Mouse (Mus musculus) MEL (cell line): ENCODE measurements around the gene Fam98b. TPM values are rescaled to one million over a fixed set of nuclear protein-coding genes. Genes with fewer than 3 reads are reported as not detected.

Experiments used
- DNase-seq: peaks from one replicate; pipeline ENCODE4 v3.0.0; 2011; ENCODE audit warnings: low read depth, low spot score
- H3K27ac ChIP-seq: 2 replicates; pipeline ENCODE4 v1.5.1; 2012; ENCODE audit warnings: low read depth, mild to moderate bottlenecking, control low read depth, low read length, moderate library complexity; ENCODE audit not compliant: control insufficient read depth
- H3K27me3 ChIP-seq, 2 experiments: fragments of 150-350 bp in 1 of 2; sonication (generic) in 1 of 2; 2 replicates each; pipeline ENCODE4 v1.6.1; 2012; ENCODE audit warnings: low read length in 2 of 2, mild to moderate bottlenecking in 2 of 2, improper control_type of control experiment in 1 of 2, moderate library complexity in 1 of 2; ENCODE audit not compliant: insufficient read depth in 2 of 2, control insufficient read depth in 1 of 2
- H3K36me3 ChIP-seq, 2 experiments: 2 replicates each; pipeline ENCODE4 v1.6.1; 2012 to 2014; ENCODE audit warnings: low read length in 2 of 2, improper control_type of control experiment in 1 of 2, inconsistent platforms in 1 of 2, mild to moderate bottlenecking in 1 of 2; ENCODE audit not compliant: insufficient read depth in 2 of 2, control insufficient read depth in 1 of 2
- H3K4me1 ChIP-seq, 2 experiments: fragments of 150-350 bp in 1 of 2; sonication (generic) in 1 of 2; 2 replicates each; pipeline ENCODE4 v1.6.1; 2012; ENCODE audit warnings: low read length in 2 of 2, improper control_type of control experiment in 1 of 2, mild to moderate bottlenecking in 1 of 2; ENCODE audit not compliant: insufficient read depth in 2 of 2, control insufficient read depth in 1 of 2
- H3K4me3 ChIP-seq, 2 experiments: fragments of 150-350 bp in 1 of 2; sonication (generic) in 1 of 2; 2 replicates each; pipeline ENCODE4 v1.5.1; 2012; ENCODE audit warnings: low read depth in 2 of 2, low read length in 2 of 2, mild to moderate bottlenecking in 2 of 2, moderate library complexity in 2 of 2, control low read depth in 1 of 2, improper control_type of control experiment in 1 of 2; ENCODE audit not compliant: control insufficient read depth in 1 of 2, insufficient read depth in 1 of 2
- H3K79me2 ChIP-seq: 2 replicates; pipeline ENCODE4 v1.6.1; 2012; ENCODE audit warnings: mild to moderate bottlenecking, low read length, moderate library complexity; ENCODE audit not compliant: control insufficient read depth, poor library complexity, insufficient read depth
- H3K9ac ChIP-seq: 2 replicates; pipeline ENCODE4 v1.6.1; 2012; ENCODE audit warnings: low read depth, mild to moderate bottlenecking, control low read depth, low read length, moderate library complexity; ENCODE audit not compliant: control insufficient read depth, poor library complexity, severe bottlenecking
- H3K9me3 ChIP-seq: fragments of 150-350 bp; sonication (generic); replicated peaks from 2 replicates; pipeline ENCODE4 v1.6.1; 2012; ENCODE audit warnings: mild to moderate bottlenecking, low read length, improper control_type of control experiment, moderate library complexity; ENCODE audit not compliant: insufficient read depth
- CHD1 ChIP-seq: IDR thresholded peaks from 2 replicates; pipeline ENCODE4 v1.6.1; 2012; ENCODE audit warnings: low read depth, mild to moderate bottlenecking, inconsistent platforms, low read length, improper control_type of control experiment
- CHD2 ChIP-seq: IDR thresholded peaks from 2 replicates; pipeline ENCODE4 v1.6.1; 2011; ENCODE audit warnings: low read length, improper control_type of control experiment
- CTCF ChIP-seq, 3 experiments: IDR thresholded peaks in 2 of 3; conservative IDR thresholded peaks in 1 of 3; 2 replicates each; pipeline ENCODE4 v1.5.1; 2011 to 2012; ENCODE audit warnings: low read length in 3 of 3, low read depth in 2 of 3, mild to moderate bottlenecking in 2 of 3, improper control_type of control experiment in 1 of 3, inconsistent platforms in 1 of 3, mixed read lengths in 1 of 3, moderate library complexity in 1 of 3; ENCODE audit not compliant: control insufficient read depth in 1 of 3, insufficient read depth in 1 of 3, poor library complexity in 1 of 3, severe bottlenecking in 1 of 3
- ETS1 ChIP-seq: IDR thresholded peaks from 2 replicates; pipeline ENCODE4 v1.6.1; 2012; ENCODE audit warnings: low read depth, mild to moderate bottlenecking, inconsistent platforms, low read length, improper control_type of control experiment, moderate library complexity
- HCFC1 ChIP-seq: IDR thresholded peaks from 2 replicates; pipeline ENCODE4 v1.6.1; 2012; ENCODE audit warnings: low read depth, mild to moderate bottlenecking, inconsistent platforms, low read length, improper control_type of control experiment, moderate library complexity
- JUND ChIP-seq: IDR thresholded peaks from 2 replicates; pipeline ENCODE4 v1.6.1; 2011; ENCODE audit warnings: low read depth, mild to moderate bottlenecking, improper control_type of control experiment, low read length
- MAFK ChIP-seq: IDR thresholded peaks from 2 replicates; pipeline ENCODE4 v1.6.1; 2011; ENCODE audit warnings: low read depth, mild to moderate bottlenecking, low read length, improper control_type of control experiment, borderline replicate concordance
- MEF2A ChIP-seq: IDR thresholded peaks from 2 replicates; pipeline ENCODE4 v1.6.1; 2014; ENCODE audit warnings: low read depth, mild to moderate bottlenecking, inconsistent platforms, low read length, improper control_type of control experiment; ENCODE audit not compliant: poor library complexity, insufficient replicate concordance, severe bottlenecking; ENCODE audit errors: extremely low read depth
- MYB ChIP-seq: IDR thresholded peaks from 2 replicates; pipeline ENCODE4 v1.6.1; 2011; ENCODE audit warnings: mild to moderate bottlenecking, low read depth, low read length, improper control_type of control experiment
- MYC ChIP-seq: IDR thresholded peaks from 2 replicates; pipeline ENCODE4 v1.6.1; 2011; ENCODE audit warnings: low read depth, mild to moderate bottlenecking, low read length, improper control_type of control experiment, moderate library complexity
- NRF1 ChIP-seq: IDR thresholded peaks from 2 replicates; pipeline ENCODE4 v1.6.1; 2014; ENCODE audit warnings: low read depth, mild to moderate bottlenecking, inconsistent platforms, low read length, improper control_type of control experiment, moderate library complexity; ENCODE audit not compliant: poor library complexity, insufficient read depth, severe bottlenecking
- POLR2A ChIP-seq, 2 experiments: IDR thresholded peaks; 2 replicates each; pipeline ENCODE4 v1.6.1; 2011 to 2012; ENCODE audit warnings: low read length in 2 of 2, mild to moderate bottlenecking in 2 of 2, control low read depth in 1 of 2, improper control_type of control experiment in 1 of 2, low read depth in 1 of 2, moderate library complexity in 1 of 2; ENCODE audit not compliant: control insufficient read depth in 1 of 2, insufficient read depth in 1 of 2, poor library complexity in 1 of 2
- POLR2AphosphoS2 ChIP-seq: IDR thresholded peaks from 2 replicates; pipeline ENCODE4 v1.6.1; 2011; ENCODE audit warnings: low read length, improper control_type of control experiment
- RAD21 ChIP-seq: IDR thresholded peaks from 2 replicates; pipeline ENCODE4 v1.6.1; 2011; ENCODE audit warnings: mild to moderate bottlenecking, low read depth, low read length, improper control_type of control experiment
- RCOR1 ChIP-seq: IDR thresholded peaks from 2 replicates; pipeline ENCODE4 v1.6.1; 2012; ENCODE audit warnings: low read depth, mild to moderate bottlenecking, inconsistent platforms, low read length, improper control_type of control experiment
- SMC3 ChIP-seq: IDR thresholded peaks from 2 replicates; pipeline ENCODE4 v1.6.1; 2011; ENCODE audit warnings: low read depth, low read length, improper control_type of control experiment
- TAL1 ChIP-seq: IDR thresholded peaks from 2 replicates; pipeline ENCODE4 v1.6.1; 2012; ENCODE audit warnings: mild to moderate bottlenecking, inconsistent platforms, low read length, moderate library complexity, mixed read lengths
- TBP ChIP-seq: IDR thresholded peaks from 2 replicates; pipeline ENCODE4 v1.8.0; 2011; ENCODE audit warnings: low read depth, low read length, improper control_type of control experiment
- TCF12 ChIP-seq: IDR thresholded peaks from 2 replicates; pipeline ENCODE4 v1.6.1; 2014; ENCODE audit warnings: low read depth, mild to moderate bottlenecking, inconsistent platforms, low read length, improper control_type of control experiment, moderate library complexity
- USF1 ChIP-seq: IDR thresholded peaks from 2 replicates; pipeline ENCODE4 v1.6.1; 2014; ENCODE audit warnings: low read depth, mild to moderate bottlenecking, inconsistent platforms, low read length, improper control_type of control experiment, moderate library complexity
- USF2 ChIP-seq, 2 experiments: IDR thresholded peaks; 2 replicates each; pipeline ENCODE4 v1.6.1; 2011 to 2012; ENCODE audit warnings: improper control_type of control experiment in 2 of 2, low read length in 2 of 2, borderline replicate concordance in 1 of 2, inconsistent platforms in 1 of 2, low read depth in 1 of 2, mild to moderate bottlenecking in 1 of 2; ENCODE audit not compliant: insufficient read depth in 1 of 2
- ZMIZ1 ChIP-seq: IDR thresholded peaks from 2 replicates; pipeline ENCODE4 v1.6.1; 2012; ENCODE audit warnings: low read depth, mild to moderate bottlenecking, inconsistent platforms, low read length, improper control_type of control experiment, moderate library complexity
- polyA plus RNA-seq, 2 experiments: library from polyadenylated mRNA; stranded (reverse) in 1 of 2; unstranded in 1 of 2; fragments of >175 nt in 1 of 2; fragments of >200 nt in 1 of 2; gene quantifications; 2 replicates each; pipeline versions ENCODE4 v1.2.1 to v1.2.4; 2012; ENCODE audit warnings: low replicate concordance in 2 of 2, low read depth in 1 of 2; ENCODE audit not compliant: insufficient read length in 2 of 2, insufficient read depth in 1 of 2, missing spikeins in 1 of 2
- total RNA-seq: library from RNA; depleted of rRNA; stranded (reverse); fragments of 300-350 nt; gene quantifications from 2 replicates; pipeline ENCODE4 v1.2.3, GENCODE M21; 2012

Fam98b gene
- total and polyA plus RNA-seq, 3 experiments = 14.3 to 228 (median 54.9) TPM

- no peak overlapping the region for H3K9ac ChIP-seq
- peaks cover 2 to 9% of the 10 kb centered on the region in 2 experiments for H3K36me3 ChIP-seq
- TF ChIP-seq NRF1 (no peak), HCFC1 (no peak), ZMIZ1 (no peak), RAD21 (no peak), POLR2AphosphoS2 (no peak), JUND (no peak), MYB (no peak), USF1 (no peak), TCF12 (no peak), CHD2 (no peak), TAL1 (no peak), MAFK (no peak), USF2 (IDR thresholded peaks at IDR 0.05; ENCODE audit: borderline replicate concordance in 1 of 2, insufficient read depth in 1 of 2, low read depth in 1 of 2, low read length in 2 of 2) (no peak), CHD1 (no peak), RCOR1 (no peak), SMC3 (no peak), MYC (no peak)
- H3K9me3 ChIP-seq = no peaks in the 10 kb centered on the region
- H3K27ac ChIP-seq = no peak overlapping the region
- no peaks in the 10 kb centered on the region for H3K79me2 ChIP-seq
- H3K4me1 ChIP-seq = peaks cover 4 to 8% of the 10 kb centered on the region in 2 experiments
- no peak overlapping the region for H3K4me3 ChIP-seq
- DNase-seq = no peak
- no peaks in the 10 kb centered on the region for H3K27me3 ChIP-seq
Measured at GRCm38 (mm10) chr2:117262184-117262583, 12.6 kb downstream of the Fam98b start.

- Histone ChIP-seq H3K79me2 (no peaks in the 10 kb centered on the region), H3K4me1 (no peaks in the 10 kb centered on the region), H3K9ac (no peak overlapping the region), H3K9me3 (no peaks in the 10 kb centered on the region), H3K27ac (no peak overlapping the region), H3K4me3 (no peak overlapping the region), H3K36me3 (peaks cover 0 to 4% of the 10 kb centered on the region in 2 experiments; a peak in 2 of 4 replicates), H3K27me3 (no peaks in the 10 kb centered on the region)
- peak; percentile 51 for DNase-seq
- TF ChIP-seq ETS1 (no peak), RAD21 (peak; percentile 42), SMC3 (peak; percentile 42; the same call in 1 of the 2 replicates), MEF2A (no peak), TBP (no peak), CTCF (IDR thresholded peaks at IDR 0.05 in 2 of 3, conservative IDR thresholded peaks at IDR 0.05 in 1 of 3; ENCODE audit: control insufficient read depth in 1 of 3, insufficient read depth in 1 of 3, low read depth in 2 of 3, low read length in 3 of 3, poor library complexity in 1 of 3, severe bottlenecking in 1 of 3) (peak; percentile 68 to 88 (median 85)), POLR2A (IDR thresholded peaks at IDR 0.05; ENCODE audit: control insufficient read depth in 1 of 2, insufficient read depth in 1 of 2, low read depth in 1 of 2, low read length in 2 of 2, poor library complexity in 1 of 2) (no peak)
Measured at GRCm38 (mm10) chr2:117263786-117264408, 14.4 kb downstream of the Fam98b start.
